Mouse (Mus musculus) cerebellum, adult 8-10 months (tissue): Measurements from ENCODE around the gene Rab40c.
A peak's percentile ranks its signal among the peaks of the same experiment; 100 is the strongest.

ENCODE experiments used
- DNase-seq: peaks from one replicate; pipeline ENCODE4 v3.0.0; 2022

The Rab40c gene

DNA sequence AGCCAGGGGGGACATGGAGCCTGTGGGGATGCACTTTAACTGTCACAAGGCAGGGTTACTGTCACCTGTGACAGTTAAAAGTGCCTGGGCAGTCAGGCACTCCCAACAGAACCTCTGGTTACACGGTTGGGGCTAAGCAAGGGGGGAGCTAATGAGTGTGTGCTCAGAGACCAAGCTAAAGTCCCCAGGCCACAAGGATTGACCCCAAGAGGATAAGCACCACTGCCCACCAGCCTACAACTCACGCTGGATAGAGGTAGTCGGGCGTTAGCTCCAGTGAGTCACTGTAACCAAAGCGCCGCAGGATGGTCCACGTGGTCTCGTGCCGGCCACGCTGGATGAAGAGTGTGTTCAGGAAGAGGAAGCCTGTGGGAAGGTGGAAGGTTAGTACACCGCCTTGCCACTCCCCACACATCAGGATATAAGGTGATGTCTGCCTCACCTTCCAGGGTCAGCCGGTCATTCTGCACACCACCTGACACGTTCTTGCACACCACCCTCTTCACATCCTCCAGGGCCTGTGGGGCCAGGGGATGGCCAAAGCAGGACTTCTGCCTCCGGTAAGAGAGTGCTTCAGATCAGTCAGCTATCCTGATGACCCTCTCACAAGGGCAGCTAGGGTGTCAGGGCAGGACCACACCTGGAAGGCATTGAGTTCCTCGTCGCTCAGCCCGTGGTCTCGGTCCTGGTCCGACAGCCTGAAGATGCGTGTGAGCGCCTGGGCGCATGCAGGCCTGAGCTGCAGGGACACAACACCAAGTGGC is 78.2 kb downstream of the Rab40c start, which contains the start of gene Gm20683:
Gene Gm20683 (minus strand): TSS at position 647 of the 764 bp plus-strand sequence.
- no peak for DNase-seq

DNA sequence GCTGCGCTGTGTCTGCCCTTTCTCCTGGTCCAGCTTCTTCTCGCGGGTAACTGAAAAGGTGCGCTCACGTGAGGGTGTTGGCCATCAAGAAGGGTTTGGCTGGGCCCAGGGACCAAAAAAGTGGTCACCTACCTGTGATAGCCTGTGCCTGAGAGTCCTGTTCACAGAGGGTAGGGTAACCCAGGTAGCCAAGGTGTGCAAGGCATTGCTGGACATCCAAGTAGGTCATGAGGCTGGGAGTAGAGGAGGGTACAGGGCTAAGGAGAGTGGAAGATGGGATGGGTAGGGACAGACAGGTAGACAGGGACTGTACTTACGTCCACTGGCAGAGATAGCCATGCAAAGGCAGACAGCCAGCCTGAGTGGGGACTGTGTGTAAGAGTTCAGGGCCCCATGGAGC is 79.0 kb downstream of the Rab40c start:
- DNase-seq: no peak

DNA sequence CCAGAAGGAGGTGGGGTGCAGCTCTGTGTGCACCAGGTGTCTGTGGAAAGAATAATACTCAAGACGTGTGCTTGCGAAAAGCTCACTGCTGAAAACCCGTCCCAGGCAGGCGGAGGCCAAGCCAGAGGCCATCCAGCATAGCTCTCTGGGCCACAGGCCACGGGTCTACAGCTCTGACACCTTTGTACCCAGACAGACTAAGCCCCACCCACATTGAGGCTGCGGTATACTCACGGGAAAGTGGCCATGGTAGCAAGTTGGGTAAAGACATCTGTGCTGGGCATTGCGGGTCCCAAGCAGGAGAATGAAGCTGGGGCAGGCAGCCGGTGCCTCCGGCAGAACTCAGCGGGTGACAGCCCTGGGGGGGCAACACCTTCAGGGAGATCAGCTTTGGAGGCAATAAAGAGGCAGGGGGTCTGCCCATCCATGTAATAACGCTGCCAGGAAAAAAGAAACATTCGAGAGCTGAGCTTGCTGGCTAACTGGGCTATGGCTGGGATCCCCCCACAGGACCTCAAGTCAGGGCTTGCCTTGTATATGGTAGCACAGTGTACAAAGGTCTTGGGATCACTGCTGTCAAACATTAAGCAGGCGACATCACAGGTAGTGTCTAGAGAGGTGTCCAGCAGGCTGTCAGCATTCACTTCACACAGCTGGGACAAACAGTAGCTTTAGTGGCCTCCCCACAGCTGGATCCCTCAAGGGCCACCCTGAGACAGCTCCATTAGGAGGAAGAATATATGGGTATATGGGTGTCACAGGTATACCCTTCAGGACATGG is 79.9 kb downstream of the Rab40c start:
- no peak for DNase-seq

DNA sequence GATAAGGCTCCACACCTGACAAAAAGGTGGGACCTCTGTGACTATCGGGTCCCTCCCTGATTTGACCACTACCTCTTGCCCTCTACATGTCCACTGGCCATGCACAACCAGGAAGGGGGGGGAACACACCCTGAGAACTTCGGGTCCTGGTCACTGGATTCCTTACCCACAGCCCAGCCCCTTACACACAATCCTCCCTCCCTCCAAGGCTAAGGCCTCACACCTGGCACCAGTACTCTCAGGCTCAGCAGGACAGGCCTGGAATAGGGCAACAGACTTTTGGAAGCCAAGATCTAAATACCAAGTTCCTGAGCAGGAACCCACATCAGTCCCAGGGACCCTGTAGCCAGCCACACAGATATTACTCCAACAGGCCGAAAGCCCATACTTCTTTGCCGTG is 80.6 kb downstream of the Rab40c start:
- no peak for DNase-seq

DNA sequence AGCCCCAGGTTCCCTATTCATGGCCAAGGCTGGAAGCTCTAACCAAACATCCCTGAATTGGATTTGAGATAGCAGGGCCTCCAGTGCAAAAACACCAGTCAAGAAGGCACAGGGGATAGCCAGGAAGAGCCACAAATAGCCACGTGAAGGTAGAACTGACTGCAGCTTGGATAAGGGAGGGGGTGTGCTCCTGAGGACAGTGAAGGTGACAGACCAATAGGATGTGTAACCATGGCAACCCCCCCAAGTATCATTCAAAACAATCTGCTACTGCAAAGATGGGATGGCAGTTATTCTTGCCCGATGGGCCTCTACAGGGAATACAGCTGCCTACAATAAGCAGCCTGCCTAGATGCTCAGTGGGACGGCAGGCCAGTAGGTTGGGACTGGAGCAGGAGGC is 82.0 kb downstream of the Rab40c start:
- DNase-seq: no peak

DNA sequence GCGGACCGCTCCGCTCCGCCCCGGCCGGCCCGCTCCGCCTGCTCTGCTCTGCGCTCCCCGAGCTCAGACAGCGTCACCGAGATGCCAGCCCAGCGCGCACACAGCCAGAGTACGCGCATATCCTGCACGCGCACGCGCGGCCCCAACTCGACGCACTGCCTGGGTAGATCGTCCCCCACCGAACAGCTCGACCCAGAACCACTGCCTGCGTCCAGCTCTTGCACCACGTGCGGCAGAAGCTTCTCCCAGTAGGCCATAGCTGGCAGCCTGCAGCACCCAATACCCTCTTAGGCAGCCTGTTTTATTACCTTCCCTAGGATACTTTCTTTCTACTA is 82.5 kb downstream of the Rab40c start, which contains the start of gene Rhbdl1:
Gene Rhbdl1 (minus strand): TSS at position 220 of the 335 bp plus-strand sequence.
- peak; percentile 84 for DNase-seq

DNA sequence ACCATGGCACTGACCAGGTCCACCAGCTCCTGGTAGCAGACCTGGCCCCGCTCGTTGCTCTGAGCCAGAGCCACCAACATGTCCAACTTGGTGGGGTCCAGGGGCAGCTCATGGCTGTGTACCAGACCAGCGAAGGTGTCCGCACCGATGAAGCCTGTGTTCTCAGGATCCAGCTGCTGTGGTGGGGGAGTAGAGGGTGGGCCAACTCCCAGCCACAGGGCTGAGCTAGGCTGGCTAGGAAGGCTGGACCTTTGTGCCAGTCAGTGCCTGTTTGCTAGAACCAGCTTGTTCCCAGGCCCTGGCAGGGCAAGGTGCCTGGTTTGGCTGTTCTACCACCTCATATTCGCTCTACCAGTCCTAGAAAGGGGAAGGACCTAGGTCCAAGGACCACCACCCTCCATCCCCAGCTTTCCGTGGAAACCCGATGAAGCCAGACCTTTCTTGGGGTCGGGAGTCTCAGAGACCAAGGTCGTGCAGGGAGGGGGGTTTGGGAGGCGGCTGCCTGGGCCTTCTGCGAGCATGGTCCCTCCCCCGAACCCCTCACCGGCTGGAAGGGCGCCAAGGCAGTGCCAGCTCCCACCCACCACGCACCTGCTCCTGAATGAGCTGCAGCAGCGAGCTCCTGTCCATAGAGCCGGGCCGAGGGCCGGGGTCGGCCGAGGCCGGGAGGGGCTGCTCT is 83.0 kb downstream of the Rab40c start:
- DNase-seq: no peak

DNA sequence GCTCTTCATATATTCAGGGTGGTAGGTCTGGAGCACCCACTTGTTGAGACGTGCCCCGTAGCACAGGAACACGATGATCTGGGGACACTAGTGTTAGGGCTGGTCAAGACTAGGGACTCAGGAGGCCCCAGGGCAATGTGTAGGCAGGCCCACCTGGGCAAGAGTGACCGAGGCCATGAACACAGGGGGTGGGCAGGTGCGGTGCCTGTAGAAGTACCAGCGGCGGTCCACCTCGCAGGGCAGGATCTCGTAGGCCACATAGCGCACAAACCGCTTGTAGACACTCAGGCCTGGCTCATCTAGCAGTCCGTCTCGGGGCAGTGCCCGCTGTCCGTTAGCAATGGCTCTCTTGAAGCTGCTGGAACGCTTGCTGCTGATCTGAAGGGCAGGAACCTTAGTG is 83.7 kb downstream of the Rab40c start:
- DNase-seq: no peak

DNA sequence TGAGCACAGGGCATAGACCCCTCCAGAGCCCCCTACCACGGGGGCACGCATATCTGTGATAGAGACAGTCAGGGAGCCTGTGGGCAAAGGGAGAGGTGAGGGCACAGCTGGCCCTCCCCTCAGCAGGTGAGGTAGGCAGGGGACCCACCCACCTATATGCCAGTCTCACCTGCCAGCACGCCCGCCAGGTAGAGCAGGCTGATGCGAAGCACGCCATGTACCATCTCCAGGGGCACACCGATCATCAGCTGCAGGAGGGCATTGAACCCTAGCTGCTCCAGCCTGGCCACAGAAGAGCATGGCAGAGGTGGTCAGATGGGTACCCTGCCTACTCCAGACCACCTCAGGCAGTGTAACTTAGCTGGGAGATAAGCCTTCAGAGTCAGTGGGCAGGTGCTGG is 84.2 kb downstream of the Rab40c start:
- no peak for DNase-seq

DNA sequence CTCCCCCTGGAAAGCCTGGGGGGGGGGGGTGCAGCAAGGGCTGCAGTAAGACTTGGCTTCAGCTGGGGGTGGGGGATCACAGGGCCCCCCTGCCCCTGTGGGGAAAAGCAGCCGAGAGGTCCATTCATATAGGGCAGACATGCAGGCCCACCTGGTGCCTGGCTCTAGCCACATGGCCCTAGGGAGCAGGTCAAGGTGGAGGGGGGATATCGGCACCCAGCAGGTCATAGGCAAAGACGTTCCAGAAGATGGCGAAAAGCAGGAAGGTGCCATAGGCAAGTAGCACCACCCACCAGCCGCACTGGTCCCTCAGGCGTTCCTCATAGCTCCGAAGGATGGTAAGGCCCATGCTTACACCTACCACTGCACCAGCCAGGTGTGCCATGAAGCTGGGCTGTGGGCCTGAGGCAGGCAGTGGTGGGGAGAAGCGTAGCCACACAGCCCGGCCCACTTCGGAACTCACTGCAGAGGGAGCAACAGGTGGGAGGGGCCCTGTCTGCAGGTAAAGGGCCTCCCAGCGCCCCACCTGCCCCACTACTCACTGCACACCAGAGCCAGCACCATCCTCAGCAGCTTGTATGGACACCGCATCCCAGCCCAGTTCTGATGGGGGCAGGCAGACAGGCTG is 84.8 kb downstream of the Rab40c start:
- DNase-seq: peak; percentile 59

DNA sequence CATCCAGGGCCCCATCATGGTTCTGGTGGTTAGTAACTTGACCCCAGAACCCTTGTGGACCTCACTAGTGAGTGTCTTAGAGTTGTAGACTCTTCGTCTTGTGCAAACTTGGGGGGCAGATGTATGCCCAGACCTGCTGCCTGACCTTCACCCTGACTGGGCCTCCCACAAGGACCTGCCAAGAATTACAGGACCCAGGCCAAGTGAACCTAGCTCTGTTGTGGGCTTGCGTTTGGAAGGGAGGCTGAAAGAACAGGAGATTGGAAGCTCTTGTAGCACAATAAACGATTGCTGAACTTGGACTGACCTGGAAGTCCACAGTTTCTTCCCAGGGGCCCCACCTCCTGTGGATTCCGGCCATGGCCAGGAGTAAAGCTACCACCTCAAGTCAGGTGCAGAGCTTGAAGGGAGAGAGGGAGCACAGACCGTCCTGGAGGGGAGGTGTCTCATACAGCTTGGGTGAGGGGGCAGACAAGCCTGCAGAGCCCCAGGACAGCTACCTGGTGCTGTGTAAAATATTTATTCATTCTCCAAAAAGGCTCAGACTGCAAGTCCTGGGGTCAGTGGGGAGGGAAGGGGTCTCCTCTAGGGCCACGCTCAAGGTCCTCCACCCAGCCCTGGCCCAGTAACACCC is 85.4 kb downstream of the Rab40c start:
- peak; percentile 52 for DNase-seq

DNA sequence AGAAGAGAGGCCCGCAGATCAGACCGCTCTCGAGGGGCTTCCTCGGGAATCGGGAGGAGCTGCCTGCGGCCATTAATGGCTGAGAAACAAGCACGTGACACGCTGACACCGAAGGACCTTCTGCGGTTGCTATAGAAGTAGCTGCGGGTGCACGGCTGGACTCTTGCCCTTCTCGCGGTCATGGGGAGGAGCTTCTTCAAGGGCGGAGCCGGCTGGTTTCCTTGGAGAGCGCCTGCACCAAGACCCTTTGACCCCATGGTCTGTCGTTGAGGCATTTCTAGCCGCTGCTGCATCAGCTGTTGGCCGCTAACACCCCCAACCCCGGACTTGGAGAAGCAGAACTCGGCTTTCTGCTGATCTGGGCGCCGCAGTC is 86.2 kb downstream of the Rab40c start, which contains the start of gene Stub1:
Gene Stub1 (minus strand): TSS at position 114 of the 373 bp plus-strand sequence.
- no peak for DNase-seq

DNA sequence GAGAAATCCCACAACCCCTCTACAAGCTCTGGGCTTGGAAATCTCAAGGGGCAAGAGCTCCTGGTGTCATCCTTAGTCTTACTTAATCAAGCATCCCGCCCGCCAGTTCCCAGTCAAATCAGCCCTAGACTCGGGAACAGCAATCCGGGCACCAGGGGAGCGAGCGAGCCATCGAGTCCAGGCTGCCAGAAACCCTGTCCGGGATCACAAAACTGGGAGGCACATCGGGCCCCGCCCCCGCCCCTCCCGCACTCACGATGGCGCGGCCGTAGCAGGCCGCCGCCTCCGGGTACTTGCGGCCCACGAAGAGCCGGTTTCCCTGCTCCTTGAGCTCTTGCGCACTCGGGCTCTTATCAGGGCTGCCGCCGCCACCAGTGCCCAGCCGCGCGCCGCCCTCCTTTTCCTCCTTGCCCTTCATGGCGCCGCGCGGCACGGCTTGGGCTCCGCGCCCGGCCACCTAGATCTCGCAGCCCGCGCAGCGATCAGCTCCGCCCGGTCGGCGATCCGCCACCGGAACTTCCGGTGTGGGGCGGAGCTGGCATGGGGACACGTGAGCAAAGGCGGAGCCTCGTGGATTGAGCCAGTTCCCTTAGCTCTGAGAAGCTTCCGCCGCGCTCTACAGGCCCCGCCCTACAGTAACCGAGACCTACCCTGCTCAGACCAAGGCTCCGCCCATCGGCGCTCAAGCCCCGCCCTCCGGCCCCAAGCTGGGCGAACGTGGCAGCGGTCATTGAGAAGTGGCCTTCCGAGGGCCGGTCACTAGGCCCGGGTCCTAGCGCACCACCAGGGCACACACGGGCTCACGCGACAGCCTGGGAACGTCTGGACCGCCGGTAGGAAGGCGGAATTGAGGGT is 86.9 kb downstream of the Rab40c start:
- peak; percentile 99 for DNase-seq
